Mouse (Mus musculus): ENCODE data around the gene Tenm2. TPM values are rescaled to one million over a fixed set of nuclear protein-coding genes. Genes with fewer than 3 reads are reported as not detected.

Gene Tenm2
- total and polyA plus RNA-seq, 3 experiments = not detected

- TF ChIP-seq UBTF (IDR thresholded peaks at IDR 0.05; ENCODE audit: borderline replicate concordance, insufficient read depth, low read depth, low read length) (no peak), POLR2A (IDR thresholded peaks at IDR 0.05; ENCODE audit: control insufficient read depth in 1 of 2, insufficient read depth in 1 of 2, low read depth in 1 of 2, low read length in 2 of 2, poor library complexity in 1 of 2) (no peak), NELFE (IDR thresholded peaks at IDR 0.05; ENCODE audit: low read depth, low read length) (no peak), POLR2AphosphoS2 (IDR thresholded peaks at IDR 0.05; ENCODE audit: low read length) (no peak), MEF2A (IDR thresholded peaks at IDR 0.05; ENCODE audit: extremely low read depth, insufficient replicate concordance, low read depth, low read length, poor library complexity, severe bottlenecking) (no peak), BHLHE40 (IDR thresholded peaks at IDR 0.05; ENCODE audit: borderline replicate concordance, low read depth, low read length) (no peak), USF2 (IDR thresholded peaks at IDR 0.05; ENCODE audit: borderline replicate concordance in 1 of 2, insufficient read depth in 1 of 2, low read depth in 1 of 2, low read length in 2 of 2) (no peak), ZKSCAN1 (IDR thresholded peaks at IDR 0.05; ENCODE audit: low read depth, low read length) (no peak), GABPA (IDR thresholded peaks at IDR 0.05; ENCODE audit: low read depth, low read length) (no peak), USF1 (IDR thresholded peaks at IDR 0.05; ENCODE audit: low read depth, low read length) (no peak), RCOR1 (IDR thresholded peaks at IDR 0.05; ENCODE audit: low read depth, low read length) (no peak), JUND (IDR thresholded peaks at IDR 0.05; ENCODE audit: low read depth, low read length) (no peak), MYC (IDR thresholded peaks at IDR 0.05; ENCODE audit: low read depth, low read length) (no peak), SMC3 (IDR thresholded peaks at IDR 0.05; ENCODE audit: low read depth, low read length) (no peak), ZNF384 (IDR thresholded peaks at IDR 0.05; ENCODE audit: low read depth, low read length) (no peak), EP300 (IDR thresholded peaks at IDR 0.05; ENCODE audit: low read depth in 1 of 2, low read length in 2 of 2) (no peak), MAX (IDR thresholded peaks at IDR 0.05; ENCODE audit: low read length) (no peak), MAFK (IDR thresholded peaks at IDR 0.05; ENCODE audit: borderline replicate concordance, low read depth, low read length) (no peak), RAD21 (IDR thresholded peaks at IDR 0.05; ENCODE audit: low read depth, low read length) (no peak)
- Histone ChIP-seq H3K27me3 (ENCODE audit: control insufficient read depth in 1 of 2, insufficient read depth in 2 of 2, low read length in 2 of 2) (no peaks in the 10 kb centered on the region), H3K79me2 (ENCODE audit: control insufficient read depth, insufficient read depth, low read length, poor library complexity) (no peaks in the 10 kb centered on the region), H3K9me3 (replicated peaks; ENCODE audit: insufficient read depth, low read length) (no peaks in the 10 kb centered on the region), H3K36me3 (ENCODE audit: control insufficient read depth in 1 of 2, insufficient read depth in 2 of 2, low read length in 2 of 2) (peaks cover 0 to 8% of the 10 kb centered on the region in 2 experiments; a peak in 2 of 4 replicates), H3K4me3 (ENCODE audit: control insufficient read depth in 1 of 2, insufficient read depth in 1 of 2, low read depth in 2 of 2, low read length in 2 of 2) (no peak overlapping the region), H3K9ac (ENCODE audit: control insufficient read depth, low read depth, low read length, poor library complexity, severe bottlenecking) (no peak overlapping the region), H3K4me1 (ENCODE audit: control insufficient read depth in 1 of 2, insufficient read depth in 2 of 2, low read length in 2 of 2) (peaks cover 5 to 18% of the 10 kb centered on the region in 2 experiments; a peak in 3 of 4 replicates), H3K27ac (ENCODE audit: control insufficient read depth, low read depth, low read length) (no peak overlapping the region)
- DNase-seq (ENCODE audit: low read depth, low spot score) = no peak
Observed at GRCm38 (mm10) chr11:36309317-36309716, 926.4 kb downstream of the Tenm2 start.

DNA sequence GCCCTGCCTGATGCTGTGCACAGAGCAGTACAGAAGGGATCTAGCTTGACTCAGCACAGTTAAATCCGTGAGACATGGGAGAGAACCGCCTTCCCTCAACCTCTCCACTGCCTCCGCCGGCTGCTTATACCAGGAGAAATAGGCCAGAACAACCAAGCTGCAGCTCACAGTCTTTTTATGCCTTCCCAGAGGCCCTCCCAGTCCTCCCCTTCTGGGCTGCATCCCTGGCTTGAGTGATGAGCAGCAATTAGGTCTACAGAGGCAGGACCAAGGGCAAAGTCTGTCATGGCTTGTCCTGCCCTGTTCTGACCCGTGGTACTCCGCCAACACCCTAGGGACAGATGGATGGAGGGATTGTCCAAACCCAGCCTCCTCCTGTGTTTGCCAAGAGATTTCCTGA, 928.5 kb downstream of the Tenm2 start:
- TF ChIP-seq CHD2 (IDR thresholded peaks at IDR 0.05; ENCODE audit: low read length) (no peak), POLR2AphosphoS2 (IDR thresholded peaks at IDR 0.05; ENCODE audit: low read length) (no peak), KAT2A (conservative IDR thresholded peaks at IDR 0.05; ENCODE audit: low read depth, low read length) (no peak), UBTF (IDR thresholded peaks at IDR 0.05; ENCODE audit: borderline replicate concordance, insufficient read depth, low read depth, low read length) (no peak)
- H3K9me3 ChIP-seq (replicated peaks; ENCODE audit: insufficient read depth, low read length) = no peaks in the 10 kb centered on the region

More for the DNA sequence above, 928.5 kb downstream of the Tenm2 start:
- no peaks in the 10 kb centered on the region for H3K79me2 ChIP-seq (ENCODE audit: control insufficient read depth, insufficient read depth, low read length, poor library complexity)
- peaks cover 5 to 18% of the 10 kb centered on the region in 2 experiments; a peak in 3 of 4 replicates for H3K4me1 ChIP-seq (ENCODE audit: control insufficient read depth in 1 of 2, insufficient read depth in 2 of 2, low read length in 2 of 2)
- H3K9ac ChIP-seq (ENCODE audit: control insufficient read depth, low read depth, low read length, poor library complexity, severe bottlenecking) = no peak overlapping the region
- H3K27me3 ChIP-seq (ENCODE audit: control insufficient read depth in 1 of 2, insufficient read depth in 2 of 2, low read length in 2 of 2) = no peaks in the 10 kb centered on the region
- DNase-seq (ENCODE audit: low read depth, low spot score) = no peak
- no peak overlapping the region for H3K27ac ChIP-seq (ENCODE audit: control insufficient read depth, low read depth, low read length)
- peaks cover 0 to 8% of the 10 kb centered on the region in 2 experiments; a peak in 2 of 4 replicates for H3K36me3 ChIP-seq (ENCODE audit: control insufficient read depth in 1 of 2, insufficient read depth in 2 of 2, low read length in 2 of 2)
- no peak overlapping the region for H3K4me3 ChIP-seq (ENCODE audit: control insufficient read depth in 1 of 2, insufficient read depth in 1 of 2, low read depth in 2 of 2, low read length in 2 of 2)

All from MEL (cell line).